Mouse (Mus musculus): ENCODE results near the gene E2f4.
A peak's percentile ranks its signal among the peaks of the same experiment; 100 is the strongest.
"Not testable (repeated sequence)": the region's sequence is repeated elsewhere in the genome, so short reads cannot be mapped to it uniquely, and the experiment has no call there.

The E2f4 gene

GRCm38 (mm10) chr8:105269075-105269458 is 28.4 kb upstream of the E2f4 start:
- peak in 1 of 2 experiments; percentile 29 for DNase-seq (ENCODE audit: low spot score in 2 of 2)

DNA sequence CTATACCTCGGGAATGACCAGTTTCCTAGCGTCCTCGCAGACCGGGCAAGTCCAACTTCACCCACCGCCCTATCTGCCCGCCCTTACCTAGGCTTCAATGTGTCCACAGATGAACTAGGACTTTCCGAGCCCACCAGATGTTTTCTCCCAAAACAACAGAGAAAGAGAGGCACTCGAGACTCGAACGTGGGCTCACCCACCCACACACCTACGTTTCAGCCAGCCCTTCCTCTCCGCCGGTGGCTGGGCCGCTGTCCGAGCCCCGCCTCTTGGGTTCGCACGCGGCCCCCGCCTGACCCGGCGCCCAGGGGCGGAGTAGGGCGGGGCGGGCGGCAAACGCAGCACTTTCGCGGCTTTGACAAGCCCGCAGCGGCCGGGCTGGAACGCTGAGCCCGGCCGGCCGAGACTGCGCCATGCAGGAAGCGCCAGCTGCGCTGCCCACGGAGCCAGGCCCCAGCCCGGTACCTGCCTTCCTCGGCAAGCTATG is 28.0 kb upstream of the E2f4 start, which contains the start of gene Hsf4:
Gene Hsf4 (plus strand): TSS at position 341 of the 487 bp plus-strand sequence.
- DNase-seq (ENCODE audit: low spot score in 2 of 2): no peak

DNA sequence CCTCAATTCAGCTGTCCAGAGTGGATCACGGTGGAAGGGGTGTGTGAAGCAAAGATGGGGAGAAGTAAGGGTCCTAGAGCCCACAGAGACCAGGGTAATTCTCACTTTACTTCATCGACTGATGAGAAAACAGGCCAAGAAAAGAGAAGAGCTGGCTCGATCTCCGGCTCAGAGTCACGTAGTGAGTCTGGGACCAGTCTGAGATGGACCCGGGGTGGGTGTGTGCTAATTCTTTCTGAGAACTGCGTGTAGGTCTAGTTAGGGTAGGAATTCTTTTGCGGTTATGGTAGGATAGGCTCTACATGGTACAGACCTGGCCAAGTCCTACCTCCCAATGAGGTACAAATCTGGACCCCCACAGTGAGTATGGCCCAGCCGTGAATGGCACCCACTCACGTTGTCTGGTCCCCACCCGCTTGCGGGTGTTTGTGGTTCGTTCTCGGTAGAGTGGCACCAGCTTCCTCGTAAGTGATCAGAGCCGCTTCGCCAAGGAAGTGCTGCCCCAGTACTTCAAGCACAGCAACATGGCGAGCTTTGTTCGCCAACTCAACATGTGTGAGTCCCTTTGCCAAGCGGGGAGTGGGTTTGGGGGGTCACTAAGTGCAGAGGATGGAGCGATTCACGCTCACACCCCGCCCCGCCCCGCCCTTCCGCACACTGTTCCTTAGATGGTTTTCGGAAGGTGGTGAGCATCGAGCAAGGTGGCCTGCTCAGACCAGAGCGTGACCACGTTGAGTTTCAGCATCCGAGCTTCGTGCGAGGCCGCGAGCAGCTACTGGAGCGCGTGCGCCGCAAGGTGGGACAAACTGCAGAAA is 27.2 kb upstream of the E2f4 start:
- no peak for DNase-seq (ENCODE audit: low spot score in 2 of 2)

- DNase-seq (ENCODE audit: low spot score in 2 of 2): peak in 1 of 2 experiments; percentile 23
These were observed 26.6 kb upstream of the E2f4 start for GRCm38 (mm10) chr8:105270916-105271186.

GRCm38 (mm10) chr8:105275387-105275786 is 22.1 kb upstream of the E2f4 start:
- no peak for DNase-seq (ENCODE audit: low spot score in 2 of 2)

GRCm38 (mm10) chr8:105275840-105276239 is 21.6 kb upstream of the E2f4 start, which contains the start of gene Nol3:
Gene Nol3 (plus strand): TSS chr8:105276140.
- no peak for DNase-seq (ENCODE audit: low spot score in 2 of 2)

DNA sequence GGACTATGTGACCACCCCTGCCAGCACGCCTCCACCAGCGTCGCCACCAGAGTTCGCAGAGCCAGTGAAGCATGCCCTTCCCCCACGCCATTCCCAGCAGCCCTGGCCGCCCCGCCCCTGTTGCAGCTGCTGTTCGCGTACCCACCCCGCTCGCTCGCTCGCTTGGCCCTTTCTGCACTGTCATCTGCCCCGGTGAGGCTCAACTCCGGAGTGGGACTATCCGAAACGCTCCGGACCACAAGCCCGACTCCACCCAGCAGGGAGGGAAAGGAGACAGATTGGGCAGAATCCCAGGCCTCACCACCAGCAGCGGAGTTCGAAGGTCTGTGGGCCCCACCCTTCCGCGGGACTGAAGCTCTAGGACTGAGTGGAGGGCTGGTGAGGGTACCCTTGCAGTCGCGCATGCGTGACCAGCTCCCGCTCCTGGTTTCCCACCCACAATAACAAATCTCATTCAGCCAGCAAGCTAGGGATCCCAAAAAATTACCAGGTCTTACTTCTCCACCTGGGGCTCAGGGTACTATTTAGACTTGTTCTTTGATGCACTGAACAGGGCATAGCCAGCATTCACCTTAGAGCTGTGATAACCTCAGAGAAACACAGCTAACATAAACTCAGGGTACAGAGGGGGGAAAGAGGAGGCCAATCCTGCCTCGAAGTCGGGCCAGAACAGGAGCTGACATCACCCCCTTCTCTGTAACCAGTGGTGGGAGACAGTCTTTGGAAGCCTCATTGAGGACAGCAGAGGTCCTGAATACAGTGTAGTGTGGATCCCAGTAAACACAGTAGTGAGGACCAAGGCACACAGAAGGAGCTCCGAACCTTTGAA is 21.0 kb upstream of the E2f4 start:
- peak in 1 of 2 experiments; percentile 71 for DNase-seq (ENCODE audit: low spot score in 2 of 2)

- DNase-seq (ENCODE audit: low spot score in 2 of 2): peak; percentile 88 to 90
These were observed 18.5 kb upstream of the E2f4 start for GRCm38 (mm10) chr8:105278911-105279334.

DNA sequence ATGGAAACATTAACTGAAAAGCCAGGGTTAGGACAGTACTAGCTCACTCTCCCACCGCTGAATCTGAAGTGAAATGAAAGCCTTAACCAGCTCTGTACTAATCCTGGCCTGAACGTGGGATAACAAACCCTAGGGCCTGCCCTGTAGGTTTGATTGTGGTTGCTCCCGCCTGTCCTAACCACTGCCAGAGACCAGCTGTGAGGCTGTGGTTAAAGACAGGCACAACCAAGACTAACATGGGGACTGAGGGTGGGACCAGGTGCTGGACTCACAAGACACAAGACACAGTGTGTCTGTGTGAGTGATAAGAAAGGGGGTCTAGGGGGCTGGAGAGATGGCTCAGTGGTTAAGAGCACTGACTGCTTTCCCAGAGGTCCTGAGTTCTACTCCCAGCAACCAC is 16.9 kb upstream of the E2f4 start:
- no peak for DNase-seq (ENCODE audit: low spot score in 2 of 2)

DNA sequence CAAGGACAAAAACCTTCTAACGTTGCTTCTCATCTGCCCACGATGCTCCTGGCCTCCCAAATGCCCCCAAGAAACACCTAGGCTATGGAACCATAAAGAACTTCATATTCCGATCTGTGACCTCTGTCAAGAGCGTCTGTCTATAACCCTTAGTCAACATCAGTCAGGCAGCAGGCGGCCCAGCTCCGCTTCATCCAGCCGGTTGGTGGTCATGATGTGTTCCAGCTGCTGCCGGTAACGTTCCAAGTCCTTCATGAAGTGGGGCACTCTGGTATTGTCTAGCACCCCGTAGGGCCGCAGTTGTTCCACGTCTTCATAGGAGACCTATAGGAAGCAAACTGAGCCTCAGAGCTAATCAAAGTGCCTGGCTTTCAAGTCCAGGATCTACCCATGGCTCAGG is 15.6 kb upstream of the E2f4 start:
- no peak for DNase-seq (ENCODE audit: low spot score in 2 of 2)

DNA sequence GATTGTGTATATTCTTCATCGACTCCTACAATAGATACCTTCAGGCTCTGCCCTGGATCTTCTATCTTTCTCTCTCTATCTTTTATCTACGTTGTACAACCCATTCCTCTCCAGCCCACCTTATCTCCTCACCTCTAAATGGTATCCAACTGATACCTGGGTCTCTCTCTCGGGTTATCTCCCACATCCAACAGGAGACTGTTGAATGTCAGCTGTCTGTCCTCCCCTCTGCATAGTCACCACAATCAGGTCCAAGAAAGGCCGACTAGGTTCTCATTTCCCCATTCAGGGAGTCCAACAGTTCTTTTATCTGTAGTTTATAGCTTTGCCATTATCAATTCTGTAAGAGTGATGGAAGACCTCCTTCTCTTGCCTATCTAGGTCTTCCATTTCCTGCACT is 15.2 kb upstream of the E2f4 start:
- no peak for DNase-seq (ENCODE audit: low spot score in 2 of 2)

DNA sequence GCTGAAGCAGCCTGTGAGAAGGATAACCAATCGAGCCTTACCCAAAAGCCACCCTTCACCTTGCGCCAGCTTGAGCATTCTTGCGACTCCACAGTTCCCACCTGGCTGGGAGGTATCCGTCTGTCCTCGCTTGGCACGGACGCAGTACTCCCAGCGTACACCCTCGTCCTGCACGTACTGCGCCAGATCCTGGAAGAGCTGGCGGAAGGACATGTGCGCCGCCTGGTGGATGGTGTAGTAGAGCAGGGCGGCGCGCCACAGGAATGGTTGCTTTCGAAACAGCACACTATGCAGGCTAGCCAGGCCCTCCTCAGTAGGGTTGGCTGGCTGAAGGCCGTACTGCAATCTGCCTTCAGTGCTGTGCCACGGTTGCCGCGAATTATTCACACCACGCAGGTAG is 14.4 kb upstream of the E2f4 start:
- DNase-seq (ENCODE audit: low spot score in 2 of 2): peak in 1 of 2 experiments; percentile 36

GRCm38 (mm10) chr8:105285514-105285913 is 11.9 kb upstream of the E2f4 start:
- DNase-seq (ENCODE audit: low spot score in 2 of 2): peak in 1 of 2 experiments; percentile 33

- no peak for DNase-seq (ENCODE audit: low spot score in 2 of 2)
These were observed 10.6 kb upstream of the E2f4 start for GRCm38 (mm10) chr8:105286907-105287306.

DNA sequence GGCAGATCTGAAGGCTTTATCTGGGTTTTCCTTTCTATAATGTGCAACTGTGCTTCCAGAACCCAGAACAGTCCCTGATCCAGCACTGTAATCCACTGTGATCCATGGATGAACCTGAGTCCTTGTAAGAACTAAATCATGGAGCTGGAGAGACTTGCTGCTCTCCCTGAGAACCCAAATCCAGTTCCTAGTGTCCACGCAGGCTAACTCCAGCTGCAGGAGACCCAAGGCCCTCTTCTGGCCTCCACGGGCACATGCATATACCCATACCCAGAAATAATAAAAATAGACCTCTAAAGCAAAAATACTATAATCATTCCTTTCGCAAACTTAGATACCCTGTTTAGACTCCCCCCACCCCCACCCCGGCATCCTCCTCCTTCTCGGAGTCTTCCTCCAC is 9.2 kb upstream of the E2f4 start:
- peak in 1 of 2 experiments; percentile 33 for DNase-seq (ENCODE audit: low spot score in 2 of 2)

GRCm38 (mm10) chr8:105288958-105289732 is 8.3 kb upstream of the E2f4 start:
- peak; percentile 97 for DNase-seq (ENCODE audit: low spot score in 2 of 2)

GRCm38 (mm10) chr8:105289805-105290460 is 7.5 kb upstream of the E2f4 start, which contains the start of gene 4931428F04Rik:
Gene 4931428F04Rik (minus strand): TSS chr8:105289864.
- DNase-seq (ENCODE audit: low spot score in 2 of 2): peak; percentile 72 to 74

DNA sequence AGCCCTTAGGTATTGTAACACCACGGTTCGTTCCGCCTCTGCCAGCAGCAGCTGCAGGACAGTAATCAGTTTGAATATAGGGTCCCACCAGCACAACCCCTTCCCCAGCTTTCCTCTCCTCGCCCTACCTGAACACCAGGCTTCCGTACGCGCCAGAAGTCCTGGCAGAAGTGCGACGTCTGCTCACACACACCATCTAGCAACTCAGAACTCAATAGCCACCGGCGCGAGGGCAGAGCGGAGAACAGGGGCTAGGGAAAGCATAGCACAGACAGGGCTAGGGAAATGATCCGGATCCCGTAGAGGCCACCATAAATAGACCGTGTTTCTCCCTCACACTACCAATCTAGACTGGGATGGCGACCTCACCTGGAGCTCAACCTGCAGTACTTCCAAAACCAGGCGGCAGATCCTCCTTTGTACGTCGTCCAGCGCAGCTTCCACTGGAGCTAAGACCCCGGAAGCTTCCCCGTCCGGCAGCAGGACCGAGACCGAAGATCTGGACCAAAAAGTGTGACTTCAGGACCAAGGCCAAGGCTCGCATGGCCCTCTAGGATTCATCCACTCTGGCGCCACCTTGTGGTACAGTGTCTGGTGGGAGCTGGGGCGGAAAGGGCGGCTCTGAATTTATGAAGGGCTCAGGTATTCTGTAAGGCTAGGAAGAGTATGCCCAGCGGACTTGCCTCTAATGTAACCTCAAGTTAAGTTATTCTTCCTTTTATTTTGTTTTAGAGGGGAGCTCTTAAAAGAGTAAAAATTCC is 6.7 kb upstream of the E2f4 start:
- DNase-seq (ENCODE audit: low spot score in 2 of 2): peak; percentile 82 to 88

- DNase-seq (ENCODE audit: low spot score in 2 of 2): peak in 1 of 2 experiments; percentile 34
These were observed 6.1 kb upstream of the E2f4 start for GRCm38 (mm10) chr8:105291364-105291763.

- not testable (repeated sequence) for DNase-seq (ENCODE audit: low spot score in 2 of 2)
These were observed 5.7 kb upstream of the E2f4 start for GRCm38 (mm10) chr8:105291802-105292201.
